Mouse (Mus musculus): ENCODE data around the gene Erlin1. TPM values are rescaled to one million over a fixed set of nuclear protein-coding genes. Genes with fewer than 3 reads are reported as not detected.

Erlin1 gene
- 23.4 and 28.3 TPM in 2 replicates for polyA plus RNA-seq (2012; rRNA removed)

GRCm38 (mm10) chr19:44069121-44069913 is at the start of gene Erlin1:
Gene Erlin1, minus strand, starts transcription at chr19:44069785.
- DNase-seq = peak; percentile 93
- H3K27ac ChIP-seq (ENCODE audit: insufficient read depth, low read depth, low read length) = peak within 1 kb of the TSS; percentile 58
- no peak for TF ChIP-seq POLR2A (IDR thresholded peaks at IDR 0.05; ENCODE audit: low read depth, low read length)
- TF ChIP-seq CTCF (conservative IDR thresholded peaks at IDR 0.05; ENCODE audit: insufficient read depth, insufficient read length, low read depth, low read length) = no peak
- H3K36me3 ChIP-seq (ENCODE audit: control insufficient read depth, insufficient read depth, low read length) = peaks cover 1% of the 10 kb centered on the region
- under 1% methylated on average over 74 of the region's 75 CpGs for WGBS
- peak within 1 kb of the TSS; percentile 74 for H3K4me3 ChIP-seq (ENCODE audit: insufficient read depth, low read depth, low read length)
- peaks cover 11% of the 10 kb centered on the region for H3K4me1 ChIP-seq (ENCODE audit: control insufficient read depth, insufficient read depth, low read length)
- no peaks in the 10 kb centered on the region for H3K27me3 ChIP-seq (replicated peaks; ENCODE audit: control insufficient read depth, insufficient read depth, low read length)

GRCm38 (mm10) chr19:44117793-44118192 is 48.2 kb upstream of the Erlin1 start:
- TF ChIP-seq POLR2A (IDR thresholded peaks at IDR 0.05; ENCODE audit: low read depth, low read length) = no peak
- no peak for TF ChIP-seq CTCF (conservative IDR thresholded peaks at IDR 0.05; ENCODE audit: insufficient read depth, insufficient read length, low read depth, low read length)
- H3K27me3 ChIP-seq (replicated peaks; ENCODE audit: control insufficient read depth, insufficient read depth, low read length) = no peaks in the 10 kb centered on the region
- H3K4me3 ChIP-seq (ENCODE audit: insufficient read depth, low read depth, low read length) = no peak overlapping the region
- no peaks in the 10 kb centered on the region for H3K4me1 ChIP-seq (ENCODE audit: control insufficient read depth, insufficient read depth, low read length)
- DNase-seq = no peak
- H3K36me3 ChIP-seq (ENCODE audit: control insufficient read depth, insufficient read depth, low read length) = no peaks in the 10 kb centered on the region; the same call in none of the 2 replicates
- no peak overlapping the region for H3K27ac ChIP-seq (ENCODE audit: insufficient read depth, low read depth, low read length)

- peak; percentile 32 for DNase-seq
- no peaks in the 10 kb centered on the region; the same call in 1 of the 2 replicates for H3K36me3 ChIP-seq (ENCODE audit: control insufficient read depth, insufficient read depth, low read length)
- H3K27ac ChIP-seq (ENCODE audit: insufficient read depth, low read depth, low read length) = no peak overlapping the region
- TF ChIP-seq POLR2A (IDR thresholded peaks at IDR 0.05; ENCODE audit: low read depth, low read length) (no peak), CTCF (conservative IDR thresholded peaks at IDR 0.05; ENCODE audit: insufficient read depth, insufficient read length, low read depth, low read length) (peak; percentile 48)
- WGBS = 57% methylated on average over 7 of the region's 7 CpGs
- peaks cover 23% of the 10 kb centered on the region; the same call in 1 of the 2 replicates for H3K4me1 ChIP-seq (ENCODE audit: control insufficient read depth, insufficient read depth, low read length)
- H3K27me3 ChIP-seq (replicated peaks; ENCODE audit: control insufficient read depth, insufficient read depth, low read length) = no peaks in the 10 kb centered on the region
- no peak overlapping the region for H3K4me3 ChIP-seq (ENCODE audit: insufficient read depth, low read depth, low read length)
Observed at GRCm38 (mm10) chr19:44111706-44112105, 42.1 kb upstream of the Erlin1 start.

- H3K4me1 ChIP-seq (ENCODE audit: control insufficient read depth, insufficient read depth, low read length) = peaks cover 25% of the 10 kb centered on the region; the same call in 1 of the 2 replicates
- H3K36me3 ChIP-seq (ENCODE audit: control insufficient read depth, insufficient read depth, low read length) = no peaks in the 10 kb centered on the region; the same call in 1 of the 2 replicates
- H3K27me3 ChIP-seq (replicated peaks; ENCODE audit: control insufficient read depth, insufficient read depth, low read length) = no peaks in the 10 kb centered on the region
- TF ChIP-seq POLR2A (IDR thresholded peaks at IDR 0.05; ENCODE audit: low read depth, low read length) (no peak), CTCF (conservative IDR thresholded peaks at IDR 0.05; ENCODE audit: insufficient read depth, insufficient read length, low read depth, low read length) (no peak)
- peak; percentile 93 for DNase-seq
- no peak overlapping the region for H3K4me3 ChIP-seq (ENCODE audit: insufficient read depth, low read depth, low read length)
- 29% methylated on average over 9 of the region's 9 CpGs for WGBS
- peak overlapping the region; percentile 85 for H3K27ac ChIP-seq (ENCODE audit: insufficient read depth, low read depth, low read length)
Observed at GRCm38 (mm10) chr19:44110356-44110755, 40.8 kb upstream of the Erlin1 start.

- Histone ChIP-seq H3K36me3 (ENCODE audit: control insufficient read depth, insufficient read depth, low read length) (no peaks in the 10 kb centered on the region), H3K4me3 (ENCODE audit: insufficient read depth, low read depth, low read length) (no peak overlapping the region), H3K4me1 (ENCODE audit: control insufficient read depth, insufficient read depth, low read length) (peaks cover 28% of the 10 kb centered on the region; the same call in 1 of the 2 replicates), H3K27ac (ENCODE audit: insufficient read depth, low read depth, low read length) (peak overlapping the region; percentile 77), H3K27me3 (replicated peaks; ENCODE audit: control insufficient read depth, insufficient read depth, low read length) (no peaks in the 10 kb centered on the region)
- DNase-seq = peak; percentile 87
- TF ChIP-seq POLR2A (IDR thresholded peaks at IDR 0.05; ENCODE audit: low read depth, low read length) (no peak), CTCF (conservative IDR thresholded peaks at IDR 0.05; ENCODE audit: insufficient read depth, insufficient read length, low read depth, low read length) (no peak)
Observed at GRCm38 (mm10) chr19:44108996-44109395, 39.4 kb upstream of the Erlin1 start.

- Histone ChIP-seq H3K4me3 (ENCODE audit: insufficient read depth, low read depth, low read length) (peak overlapping the region; percentile 70), H3K27me3 (replicated peaks; ENCODE audit: control insufficient read depth, insufficient read depth, low read length) (no peaks in the 10 kb centered on the region), H3K27ac (ENCODE audit: insufficient read depth, low read depth, low read length) (peak overlapping the region; percentile 61; the same call in 1 of the 2 replicates), H3K4me1 (ENCODE audit: control insufficient read depth, insufficient read depth, low read length) (peaks cover 32% of the 10 kb centered on the region; the same call in 1 of the 2 replicates), H3K36me3 (ENCODE audit: control insufficient read depth, insufficient read depth, low read length) (no peaks in the 10 kb centered on the region; the same call in 1 of the 2 replicates)
- DNase-seq = no peak
- 20% methylated on average over 22 of the region's 22 CpGs for WGBS
- TF ChIP-seq CTCF (conservative IDR thresholded peaks at IDR 0.05; ENCODE audit: insufficient read depth, insufficient read length, low read depth, low read length) (no peak), POLR2A (IDR thresholded peaks at IDR 0.05; ENCODE audit: low read depth, low read length) (no peak)
Observed at GRCm38 (mm10) chr19:44107661-44108521, 38.3 kb upstream of the Erlin1 start.

Measured in kidney, adult 2 months (tissue).